Mouse (Mus musculus): ENCODE measurements at regions not wholly inside any gene's neighbourhood (a gene's known extent, or its start where the extent isn't known, plus 50 kb on each side); places are given as distances from the start of the nearest gene placed in this dataset.

GRCm38 (mm10) chr13:60237091-60237490, 59.9 kb upstream of the Gas1 start:
- TF ChIP-seq CTCF (IDR thresholded peaks at IDR 0.05; ENCODE audit: borderline replicate concordance, extremely low read depth, insufficient read depth, insufficient read length) (no peak), POLR2A (IDR thresholded peaks at IDR 0.05; ENCODE audit: borderline replicate concordance, extremely low read depth, insufficient read depth, insufficient read length, poor library complexity, severe bottlenecking) (no peak)
